Mouse (Mus musculus) induced T-regulatory cell, adult 2 months (primary cell): ENCODE results near the gene Foxd1.
A peak's percentile ranks its signal among the peaks of the same experiment; 100 is the strongest.

Experiments
- DNase-seq: peaks from one replicate; pipeline ENCODE4 v3.0.0-alpha.2; 2012; ENCODE audit warnings: low read depth

Gene Foxd1

GRCm38 (mm10) chr13:98354090-98354801 lies at the start of gene Foxd1:
Gene Foxd1 (plus strand): TSS chr13:98354242.
- no peak for DNase-seq

- DNase-seq, result no peak
Observed at GRCm38 (mm10) chr13:98305257-98305656, 48.8 kb upstream of the Foxd1 start.

GRCm38 (mm10) chr13:98306393-98306792 lies 47.6 kb upstream of the Foxd1 start:
- DNase-seq, result no peak

GRCm38 (mm10) chr13:98306852-98307475 lies 47.1 kb upstream of the Foxd1 start:
- DNase-seq, result no peak

- no peak for DNase-seq
Observed at GRCm38 (mm10) chr13:98308004-98308403, 46.0 kb upstream of the Foxd1 start.

GRCm38 (mm10) chr13:98308724-98309123 lies 45.3 kb upstream of the Foxd1 start:
- no peak for DNase-seq

GRCm38 (mm10) chr13:98311597-98311996 lies 42.4 kb upstream of the Foxd1 start:
- no peak for DNase-seq

- DNase-seq, result no peak
Observed at GRCm38 (mm10) chr13:98313631-98314030, 40.4 kb upstream of the Foxd1 start.

GRCm38 (mm10) chr13:98315124-98315523 lies 38.9 kb upstream of the Foxd1 start:
- no peak for DNase-seq

- no peak for DNase-seq
Observed at GRCm38 (mm10) chr13:98316140-98316479, 37.9 kb upstream of the Foxd1 start.

- peak; percentile 97 for DNase-seq
Observed at GRCm38 (mm10) chr13:98316480-98317245, 37.4 kb upstream of the Foxd1 start, which contains the start of gene Btf3. Gene Btf3 (minus strand): TSS chr13:98317006.

GRCm38 (mm10) chr13:98317246-98317677 lies 36.8 kb upstream of the Foxd1 start:
- DNase-seq, result no peak

GRCm38 (mm10) chr13:98317911-98318310 lies 36.1 kb upstream of the Foxd1 start:
- DNase-seq, result no peak

- no peak for DNase-seq
Observed at GRCm38 (mm10) chr13:98325034-98325433, 29.0 kb upstream of the Foxd1 start.

- peak; percentile 58 for DNase-seq
Observed at GRCm38 (mm10) chr13:98332106-98332505, 21.9 kb upstream of the Foxd1 start.

- no peak for DNase-seq
Observed at GRCm38 (mm10) chr13:98336205-98336604, 17.8 kb upstream of the Foxd1 start.

GRCm38 (mm10) chr13:98340506-98340905 lies 13.5 kb upstream of the Foxd1 start:
- DNase-seq, result no peak

GRCm38 (mm10) chr13:98349491-98349890 lies 4.6 kb upstream of the Foxd1 start:
- DNase-seq, result no peak

- DNase-seq, result peak; percentile 62
Observed at GRCm38 (mm10) chr13:98351527-98351926, 2.5 kb upstream of the Foxd1 start.

GRCm38 (mm10) chr13:98352381-98352975 lies 1.6 kb upstream of the Foxd1 start:
- DNase-seq, result no peak

- no peak for DNase-seq
Observed at GRCm38 (mm10) chr13:98353709-98354089, 343 bp upstream of the Foxd1 start.

GRCm38 (mm10) chr13:98354871-98355558 lies 973 bp downstream of the Foxd1 start:
- DNase-seq, result peak; percentile 39
